Mouse (Mus musculus) cortical plate, adult 2 months (tissue): ENCODE measurements around the gene Enthd1. TPM values are rescaled to one million over a fixed set of nuclear protein-coding genes. Genes with fewer than 3 reads are reported as not detected.

ENCODE experiments used
- H3K27ac ChIP-seq: fragments of 200-500 bp; 2 replicates; pipeline ENCODE4 v1.5.1; 2012; ENCODE audit warnings: low read length, control low read depth, inconsistent platforms; ENCODE audit not compliant: insufficient read depth
- H3K4me1 ChIP-seq: fragments of 200-500 bp; 2 replicates; pipeline ENCODE4 v1.6.1; 2011; ENCODE audit warnings: low read length; ENCODE audit not compliant: control insufficient read depth, insufficient read depth
- H3K4me3 ChIP-seq: fragments of 200-500 bp; 2 replicates; pipeline ENCODE4 v1.5.1; 2011; ENCODE audit warnings: mild to moderate bottlenecking, low read length, control low read depth; ENCODE audit not compliant: insufficient read depth
- CTCF ChIP-seq: fragments of 200-500 bp; IDR thresholded peaks from 2 replicates; pipeline ENCODE4 v1.5.1; 2011; ENCODE audit warnings: mild to moderate bottlenecking, control low read depth, low read length; ENCODE audit not compliant: insufficient read depth; ENCODE audit errors: extremely low read depth
- POLR2A ChIP-seq: fragments of 200-500 bp; IDR thresholded peaks from 2 replicates; pipeline ENCODE4 v1.6.1; 2011; ENCODE audit warnings: mild to moderate bottlenecking, low read length, control low read depth; ENCODE audit not compliant: insufficient read depth; ENCODE audit errors: extremely low read depth
- polyA plus RNA-seq: library from polyadenylated mRNA; depleted of rRNA; stranded (reverse); fragments of >200 nt; gene quantifications from 2 replicates; pipeline ENCODE4 v1.2.3, GENCODE M21; 2012; rRNA removed

Enthd1 gene
- polyA plus RNA-seq, 1 experiment = not detected

- peaks cover 2% of the 10 kb centered on the region for H3K4me1 ChIP-seq
- TF ChIP-seq CTCF (no peak), POLR2A (no peak)
These were observed 147.9 kb downstream of the Enthd1 start for GRCm38 (mm10) chr15:80417066-80417465.

DNA sequence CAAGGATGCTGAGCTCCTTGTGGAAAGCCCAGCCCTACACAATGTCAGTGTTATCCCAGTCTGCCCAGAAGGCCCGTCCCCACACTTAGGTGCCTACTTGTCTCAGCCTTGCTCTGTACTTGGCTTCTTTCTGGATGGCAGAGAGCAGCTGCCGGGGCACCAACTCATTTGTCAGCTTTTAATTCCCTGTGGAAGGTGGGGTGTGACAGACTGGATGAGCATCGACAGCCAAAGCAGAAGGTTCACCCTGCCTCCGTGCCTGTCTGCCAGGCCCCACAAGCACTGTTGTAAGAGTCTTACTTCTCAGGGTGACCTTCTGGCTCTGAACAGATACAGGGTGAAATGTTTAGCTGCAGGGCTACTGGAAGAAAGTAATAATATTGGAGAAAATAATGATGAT, 149.8 kb downstream of the Enthd1 start:
- Histone ChIP-seq H3K4me1 (peaks cover 2% of the 10 kb centered on the region), H3K27ac (no peak overlapping the region), H3K4me3 (no peak overlapping the region)
- TF ChIP-seq POLR2A (no peak), CTCF (no peak)

More at GRCm38 (mm10) chr15:80417066-80417465, 147.9 kb downstream of the Enthd1 start:
- Histone ChIP-seq H3K4me3 (no peak overlapping the region), H3K27ac (no peak overlapping the region)

- TF ChIP-seq CTCF (no peak), POLR2A (no peak)
- no peak overlapping the region for H3K27ac ChIP-seq
- H3K4me1 ChIP-seq = peaks cover 2% of the 10 kb centered on the region
- no peak overlapping the region for H3K4me3 ChIP-seq
These were observed 150.8 kb downstream of the Enthd1 start for GRCm38 (mm10) chr15:80413988-80414721.

DNA sequence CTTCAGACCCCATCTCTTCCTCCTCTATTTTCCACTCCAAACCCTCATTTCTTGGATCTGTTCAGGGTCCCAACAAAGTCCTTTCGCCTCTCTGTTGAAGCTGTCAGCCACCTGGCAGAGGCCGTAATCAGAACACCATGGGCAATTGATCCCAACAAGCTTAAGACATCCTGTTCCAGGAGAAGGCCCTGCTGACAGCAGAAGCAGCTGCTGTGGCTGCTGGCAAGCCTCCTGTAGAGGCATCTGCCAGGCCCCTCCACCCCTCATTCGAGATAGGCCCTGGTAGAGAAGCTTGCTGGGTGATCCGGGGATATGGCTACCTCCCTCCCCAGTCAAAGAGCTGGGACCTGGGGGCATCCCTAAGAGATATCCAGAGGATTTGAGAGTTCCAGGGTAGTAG, 151.9 kb downstream of the Enthd1 start:
- Histone ChIP-seq H3K4me1 (peaks cover 2% of the 10 kb centered on the region), H3K27ac (no peak overlapping the region), H3K4me3 (no peak overlapping the region)
- TF ChIP-seq POLR2A = no peak
- TF ChIP-seq CTCF = no peak

GRCm38 (mm10) chr15:80410661-80411060, 154.3 kb downstream of the Enthd1 start:
- Histone ChIP-seq H3K4me3 (no peak overlapping the region), H3K27ac (no peak overlapping the region), H3K4me1 (peaks cover 2% of the 10 kb centered on the region)
- TF ChIP-seq POLR2A = no peak
- no peak for TF ChIP-seq CTCF

DNA sequence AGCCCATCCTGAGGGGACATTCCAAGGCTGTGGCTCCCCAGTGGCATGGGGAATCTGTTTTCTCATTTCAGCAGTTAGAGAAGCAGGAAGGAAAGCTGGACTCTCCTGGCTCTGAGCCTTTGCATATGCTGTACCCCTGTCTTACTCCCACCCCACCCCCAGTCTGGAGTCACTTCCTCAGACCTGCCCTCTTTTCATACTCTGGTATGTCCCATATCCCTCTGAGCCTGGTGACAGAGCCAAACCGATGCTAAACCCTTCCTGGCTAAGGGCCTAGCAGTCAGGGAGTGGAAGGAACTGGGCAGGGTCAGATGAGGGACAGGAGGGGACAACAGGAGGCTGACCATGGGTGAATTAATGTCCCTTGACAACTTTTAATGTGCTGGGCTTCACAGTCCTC, 157.1 kb downstream of the Enthd1 start:
- Histone ChIP-seq H3K4me1 (no peaks in the 10 kb centered on the region), H3K27ac (no peak overlapping the region), H3K4me3 (no peak overlapping the region)
- no peak for TF ChIP-seq CTCF
- no peak for TF ChIP-seq POLR2A

Other genes with a start within 250 kb of the Enthd1 start
- gene Grap2, start 7.4 kb upstream of the Enthd1 start, polyA plus RNA-seq = 0.23 and 0.25 TPM in 2 replicates
- 0.50 and 0.53 TPM in 2 replicates for gene Fam83f, start 106.7 kb upstream of the Enthd1 start, polyA plus RNA-seq
- 20.5 and 44.2 TPM in 2 replicates for gene Tnrc6b, start 146.2 kb upstream of the Enthd1 start, polyA plus RNA-seq